Mouse (Mus musculus): ENCODE results near the gene Gabrp.

Gabrp gene

GRCm38 (mm10) chr11:33513376-33513991 is 65.3 kb downstream of the Gabrp start, which contains the start of gene Ranbp17:
TSS of gene Ranbp17 (minus strand) at chr11:33513746.
- peak; percentile 20 to 25 for DNase-seq

GRCm38 (mm10) chr11:33512854-33513375 is 65.8 kb downstream of the Gabrp start:
- DNase-seq = peak; percentile 9 to 24

- no peak for DNase-seq
These were observed 69.4 kb downstream of the Gabrp start for GRCm38 (mm10) chr11:33509401-33509800.
